23 mouse cellular contexts compared by ENCODE assay signal in genomic region chr5:36203421-36203820, GRCm38 (mm10). TPM values are rescaled to one million over a fixed set of nuclear protein-coding genes. Genes with fewer than 3 reads are reported as not detected.
A peak's percentile ranks its signal among the peaks of the same experiment; 100 is the strongest.
DNase-seq lines count a peak whose midpoint lies in the region; ATAC-seq and TF ChIP-seq lines count a peak whose summit lies in the region.
"Had no signal": no experiment of that assay in that cellular context is flagged by ENCODE, and none has a peak within 500 bp of the region (broad histone marks: within the 10 kb centered on the region; RNA-seq: fewer than 3 reads in every experiment).

No protein-coding gene starts in this region.

- H3K4me3 ChIP-seq in embryonic facial prominence, embryonic 14.5 days (ENCODE audit: low read depth, low read length), result no peak overlapping the region
- H3K4me3 ChIP-seq in embryonic facial prominence, embryonic 10.5 days, result no peak overlapping the region
- H3K4me3 ChIP-seq in midbrain, postnatal 0 days (ENCODE audit: low read depth, low read length), result no peak overlapping the region
- H3K4me3 ChIP-seq in midbrain, embryonic 10.5 days, result no peak overlapping the region
- no peak overlapping the region for H3K4me3 ChIP-seq in heart, embryonic 10.5 days
- H3K4me3 ChIP-seq: forebrain, embryonic 13.5 days; heart, embryonic 13.5 days; limb, embryonic 12.5 days; neural tube, embryonic 12.5 days had no signal

- ATAC-seq in embryonic facial prominence, embryonic 14.5 days (ENCODE audit: low read depth), result no peak
- ATAC-seq in midbrain, postnatal 0 days (ENCODE audit: low FRiP score), result peak; percentile 59; the same call in 1 of the 2 replicates
- ATAC-seq: forebrain, embryonic 13.5 days had no signal

- H3K9ac ChIP-seq in embryonic facial prominence, embryonic 14.5 days (ENCODE audit: low read depth, low read length), result no peak overlapping the region
- 0 out of 2 replicates have a peak overlapping the region, but pooled peaks have one; percentile 14 for H3K9ac ChIP-seq in midbrain, postnatal 0 days (replicated peaks; ENCODE audit: low read length, poor library complexity, severe bottlenecking)
- H3K9ac ChIP-seq: forebrain, embryonic 13.5 days; heart, embryonic 13.5 days; limb, embryonic 12.5 days; liver, embryonic 14.5 days; neural tube, embryonic 12.5 days had no signal

- H3K36me3 ChIP-seq in embryonic facial prominence, embryonic 14.5 days (ENCODE audit: control insufficient read depth, insufficient read depth, low read length), result no peaks in the 10 kb centered on the region
- H3K36me3 ChIP-seq in embryonic facial prominence, embryonic 10.5 days (replicated peaks), result no peaks in the 10 kb centered on the region
- H3K36me3 ChIP-seq in midbrain, postnatal 0 days (ENCODE audit: insufficient read depth, low read length), result no peaks in the 10 kb centered on the region
- no peaks in the 10 kb centered on the region for H3K36me3 ChIP-seq in midbrain, embryonic 10.5 days
- no peaks in the 10 kb centered on the region for H3K36me3 ChIP-seq in heart, embryonic 10.5 days
- H3K36me3 ChIP-seq: heart, embryonic 13.5 days; limb, embryonic 12.5 days; neural tube, embryonic 12.5 days had no signal

- H3K4me2 ChIP-seq in embryonic facial prominence, embryonic 14.5 days (ENCODE audit: low read depth, low read length), result no peak overlapping the region
- H3K4me2 ChIP-seq in midbrain, postnatal 0 days (ENCODE audit: low read depth, low read length, poor library complexity, severe bottlenecking), result no peak overlapping the region
- H3K4me2 ChIP-seq: forebrain, embryonic 13.5 days; heart, embryonic 13.5 days; limb, embryonic 12.5 days; neural tube, embryonic 12.5 days had no signal

- H3K9me3 ChIP-seq in embryonic facial prominence, embryonic 14.5 days (ENCODE audit: control insufficient read depth, low read length), result no peaks in the 10 kb centered on the region
- no peaks in the 10 kb centered on the region for H3K9me3 ChIP-seq in embryonic facial prominence, embryonic 10.5 days
- no peaks in the 10 kb centered on the region for H3K9me3 ChIP-seq in midbrain, postnatal 0 days (ENCODE audit: low read length)
- no peaks in the 10 kb centered on the region for H3K9me3 ChIP-seq in midbrain, embryonic 10.5 days (replicated peaks)
- no peaks in the 10 kb centered on the region for H3K9me3 ChIP-seq in heart, embryonic 10.5 days
- H3K9me3 ChIP-seq: forebrain, embryonic 13.5 days; heart, embryonic 13.5 days; limb, embryonic 12.5 days; neural tube, embryonic 12.5 days had no signal

- DNase-seq in embryonic facial prominence, embryonic 14.5 days (ENCODE audit: low spot score), result peak; percentile 41
- DNase-seq in embryonic facial prominence, embryonic 10.5 days (ENCODE audit: low spot score), result no peak
- DNase-seq in layer of hippocampus, adult 11-12 months (ENCODE audit: low spot score), result peak; percentile 65
- no peak for DNase-seq in layer of hippocampus, postnatal 14 days (ENCODE audit: low spot score in 2 of 2)
- DNase-seq in midbrain, postnatal 0 days (ENCODE audit: low spot score), result no peak
- no peak for DNase-seq in midbrain, embryonic 10.5 days (ENCODE audit: low spot score)
- no peak for DNase-seq in spleen, adult 12 weeks (ENCODE audit: low spot score)
- DNase-seq in heart, embryonic 10.5 days (ENCODE audit: low spot score), result no peak
- DNase-seq: adrenal gland, adult 8-10 months; kidney, adult 11 months; layer of hippocampus, postnatal 36 days; right cerebral cortex, postnatal 14 days had no signal

- WGBS in embryonic facial prominence, embryonic 14.5 days, result 77% methylated on average over 5 of the region's 5 CpGs
- WGBS in embryonic facial prominence, embryonic 10.5 days, result 87% methylated on average over 5 of the region's 5 CpGs
- 87% methylated on average over 5 of the region's 5 CpGs for WGBS in midbrain, postnatal 0 days
- 96% methylated on average over 5 of the region's 5 CpGs for WGBS in midbrain, embryonic 10.5 days
- WGBS in heart, embryonic 10.5 days, result 85% methylated on average over 5 of the region's 5 CpGs

- no peak for TF ChIP-seq CTCF in midbrain, postnatal 0 days (IDR thresholded peaks at IDR 0.05)

- H3K4me1 ChIP-seq in embryonic facial prominence, embryonic 14.5 days (ENCODE audit: control insufficient read depth, insufficient read depth, low read length), result peaks cover 7% of the 10 kb centered on the region; the same call in 1 of the 2 replicates
- H3K4me1 ChIP-seq in embryonic facial prominence, embryonic 10.5 days, result 0 out of 2 replicates have a peak, but pooled peaks cover 4% of the 10 kb centered on the region
- no peaks in the 10 kb centered on the region for H3K4me1 ChIP-seq in midbrain, postnatal 0 days (ENCODE audit: insufficient read depth, low read length)
- 0 out of 2 replicates have a peak, but pooled peaks cover 9% of the 10 kb centered on the region for H3K4me1 ChIP-seq in midbrain, embryonic 10.5 days
- peaks cover 4% of the 10 kb centered on the region for H3K4me1 ChIP-seq in heart, embryonic 10.5 days
- H3K4me1 ChIP-seq: forebrain, embryonic 13.5 days; limb, embryonic 12.5 days; neural tube, embryonic 12.5 days had no signal

- no peaks in the 10 kb centered on the region for H3K27me3 ChIP-seq in embryonic facial prominence, embryonic 14.5 days (replicated peaks; ENCODE audit: control insufficient read depth, insufficient read depth, low read length)
- H3K27me3 ChIP-seq in embryonic facial prominence, embryonic 10.5 days (replicated peaks; ENCODE audit: low read depth, poor library complexity, severe bottlenecking), result no peaks in the 10 kb centered on the region
- H3K27me3 ChIP-seq in midbrain, postnatal 0 days (ENCODE audit: insufficient read depth, low read length), result no peaks in the 10 kb centered on the region
- H3K27me3 ChIP-seq in midbrain, embryonic 10.5 days (ENCODE audit: low read depth, poor library complexity, severe bottlenecking), result no peaks in the 10 kb centered on the region
- H3K27me3 ChIP-seq in heart, embryonic 10.5 days (ENCODE audit: insufficient read depth, poor library complexity, severe bottlenecking), result 0 out of 2 replicates have a peak, but pooled peaks cover 3% of the 10 kb centered on the region
- H3K27me3 ChIP-seq: forebrain, embryonic 13.5 days; heart, embryonic 13.5 days; limb, embryonic 12.5 days; neural tube, embryonic 12.5 days had no signal

- no peak overlapping the region; the same call in 1 of the 2 replicates for H3K27ac ChIP-seq in embryonic facial prominence, embryonic 14.5 days (replicated peaks; ENCODE audit: low read depth, low read length)
- no peak overlapping the region for H3K27ac ChIP-seq in embryonic facial prominence, embryonic 10.5 days (replicated peaks)
- no peak overlapping the region for H3K27ac ChIP-seq in midbrain, postnatal 0 days (ENCODE audit: low read depth, low read length)
- H3K27ac ChIP-seq in midbrain, embryonic 10.5 days (replicated peaks), result no peak overlapping the region
- H3K27ac ChIP-seq in heart, embryonic 10.5 days, result no peak overlapping the region
- H3K27ac ChIP-seq: forebrain, embryonic 13.5 days; heart, embryonic 13.5 days; kidney, postnatal 0 days; limb, embryonic 12.5 days; liver, embryonic 14.5 days; neural tube, embryonic 12.5 days had no signal

RNA-seq across cellular contexts. Expression of gene Psapl1, which starts 0.4 kb away (rescaled TPM):
- 3.6 and 7.5 TPM in 2 replicates for polyA plus RNA-seq in embryonic facial prominence, embryonic 14.5 days (2014; fragmentation: Nextera tagmentation; extraction: Ambion mirVana)
- 0.05 and 0.07 TPM in 2 replicates for polyA plus RNA-seq in embryonic facial prominence, embryonic 10.5 days (2016; fragmentation: Nextera tagmentation; extraction: Ambion mirVana)
- total RNA-seq in layer of hippocampus, postnatal 14 days (2021), result not detected
- total RNA-seq in midbrain, postnatal 0 days (2014; rRNA removed), result 0.55 TPM in 1 of 2 replicates, not detected in the other
- polyA plus RNA-seq in midbrain, postnatal 0 days (2015; fragmentation: Nextera tagmentation; extraction: Ambion mirVana), result not detected in 2 replicates
- not detected in 2 replicates for polyA plus RNA-seq in midbrain, embryonic 10.5 days (2016; fragmentation: Nextera tagmentation; extraction: Ambion mirVana)
- 0.05 and 0.11 TPM in 2 replicates for polyA plus RNA-seq in heart, embryonic 10.5 days (2016; fragmentation: Nextera tagmentation; extraction: Ambion mirVana)
- total RNA-seq: granulocyte monocyte progenitor cell, adult 5-6 weeks; heart, postnatal 36 days; layer of hippocampus, postnatal 36 days; megakaryocyte, adult 5-6 weeks; monocyte, adult 5-6 weeks had no signal
- polyA plus RNA-seq: cerebellum, adult 2 months; limb, embryonic 12.5 days; liver, embryonic 14.5 days; neural tube, embryonic 12.5 days had no signal

Comparison
In these comparisons a context has a peak if more than half of its experiments do, and no peak if none do; other contexts are left out.
1. DNase-seq: peak in embryonic facial prominence, embryonic 14.5 days (single experiment) and layer of hippocampus, adult 11-12 months (single experiment); none in embryonic facial prominence, embryonic 10.5 days (single experiment), layer of hippocampus, postnatal 14 days (0 of 2), midbrain, postnatal 0 days (single experiment), midbrain, embryonic 10.5 days (single experiment), spleen, adult 12 weeks (single experiment) and heart, embryonic 10.5 days (single experiment).